Mouse (Mus musculus) limb, embryonic 11.5 days (tissue): ENCODE data around the gene Ngb. TPM values are rescaled to one million over a fixed set of nuclear protein-coding genes. Genes with fewer than 3 reads are reported as not detected.

ENCODE experiments used
- ATAC-seq: fragments of 200-750 bp; cut with Nextera tagmentation; 2 replicates; pipeline ENCODE4 v1.8.0; 2017; ENCODE audit warnings: low read depth; ENCODE audit not compliant: insufficient number of reproducible peaks, low FRiP score, low TSS enrichment
- DNase-seq: peaks from one replicate; pipeline ENCODE4 v3.0.0-alpha.2; 2015; ENCODE audit warnings: low spot score
- H3K27ac ChIP-seq: fragments of 300-500 bp; sonication (generic); replicated peaks from 2 replicates; pipeline ENCODE4 v1.5.1; 2014; ENCODE audit warnings: low read depth, mild to moderate bottlenecking, low read length
- H3K27me3 ChIP-seq: fragments of 300-500 bp; sonication (generic); 2 replicates; pipeline ENCODE4 v1.6.1; 2014; ENCODE audit warnings: mild to moderate bottlenecking, low read length, mixed read lengths; ENCODE audit not compliant: control insufficient read depth, insufficient read depth
- H3K36me3 ChIP-seq: fragments of 300-500 bp; sonication (generic); 2 replicates; pipeline ENCODE4 v1.6.1; 2014; ENCODE audit warnings: mild to moderate bottlenecking, low read length, moderate library complexity, mixed read lengths; ENCODE audit not compliant: control insufficient read depth, insufficient read depth
- H3K4me1 ChIP-seq: fragments of 300-500 bp; sonication (generic); 2 replicates; pipeline ENCODE4 v1.6.1; 2014; ENCODE audit warnings: low read length, mixed read lengths; ENCODE audit not compliant: control insufficient read depth, insufficient read depth
- H3K4me2 ChIP-seq: fragments of 300-500 bp; sonication (generic); 2 replicates; pipeline ENCODE4 v1.6.1; 2014; ENCODE audit warnings: low read depth, mild to moderate bottlenecking, moderate library complexity; ENCODE audit not compliant: severe bottlenecking
- H3K4me3 ChIP-seq: fragments of 300-500 bp; sonication (generic); 2 replicates; pipeline ENCODE4 v1.5.1; 2014; ENCODE audit warnings: low read depth, low read length
- H3K9ac ChIP-seq: fragments of 300-500 bp; sonication (generic); 2 replicates; pipeline ENCODE4 v1.6.1; 2014; ENCODE audit warnings: mild to moderate bottlenecking, low read length
- H3K9me3 ChIP-seq: fragments of 300-500 bp; sonication (generic); 2 replicates; pipeline ENCODE4 v1.6.1; 2016; ENCODE audit warnings: low read length; ENCODE audit not compliant: control insufficient read depth
- WGBS: fragments of 180-500 bp; shearing (Covaris S2); extraction: QIAGEN DNeasy Blood & Tissue Kit; methylation state at CpG from one replicate; pipeline ENCODE4 v1.1.7; 2014; 5-methylcytosine and 5-hydroxymethylcytosine counted together
- polyA plus RNA-seq: library from polyadenylated mRNA; unstranded; fragments of >200 nt; fragmentation: Nextera tagmentation; extraction: Ambion mirVana; gene quantifications from 2 replicates; pipeline ENCODE4 v1.2.1, GENCODE M21; 2014

The Ngb gene
- polyA plus RNA-seq, 1 experiment from 2014 or later, result 0.12 TPM

DNA sequence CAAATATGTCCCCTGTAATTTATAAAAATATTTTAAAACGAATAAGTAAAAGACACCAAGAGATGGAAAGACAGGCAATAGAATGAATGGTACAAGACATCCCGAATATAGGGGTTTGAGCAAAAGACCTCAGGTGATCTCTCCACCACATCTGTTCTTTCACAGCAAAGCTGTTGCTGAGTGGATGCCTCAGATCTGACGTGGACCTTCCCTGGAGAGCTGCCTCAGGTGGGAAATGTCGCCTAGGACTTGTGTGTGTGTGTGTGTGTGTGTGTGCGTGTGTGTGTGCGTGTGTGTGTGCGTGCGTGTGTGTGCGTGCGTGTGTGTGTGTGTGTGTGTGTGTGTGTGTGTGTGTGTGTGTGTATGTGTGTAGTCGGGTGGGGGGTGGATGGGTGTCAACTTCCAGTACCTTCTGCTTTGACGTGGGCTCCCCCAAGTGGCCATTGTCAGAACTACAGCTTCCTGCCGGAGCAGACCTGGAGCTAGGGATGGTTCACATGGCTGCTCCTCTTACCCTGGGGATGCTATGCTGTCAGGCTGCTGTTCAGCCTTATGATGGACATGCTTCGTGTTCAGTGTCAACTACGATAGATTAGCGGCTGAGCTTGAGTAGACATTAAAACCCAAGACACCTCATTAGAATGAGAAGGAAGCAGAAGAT is 49.5 kb downstream of the Ngb start:
- H3K27me3 ChIP-seq, result no peaks in the 10 kb centered on the region
- H3K9ac ChIP-seq, result no peak overlapping the region
- no peaks in the 10 kb centered on the region for H3K36me3 ChIP-seq
- no peak overlapping the region for H3K27ac ChIP-seq
- H3K4me2 ChIP-seq, result no peak overlapping the region
- WGBS, result 24% methylated on average over 16 of the region's 16 CpGs
- H3K4me3 ChIP-seq, result no peak overlapping the region
- H3K4me1 ChIP-seq, result no peaks in the 10 kb centered on the region
- DNase-seq, result peak; percentile 85
- ATAC-seq, result no peak
- no peaks in the 10 kb centered on the region for H3K9me3 ChIP-seq

GRCm38 (mm10) chr12:87047536-87047935 is 54.8 kb downstream of the Ngb start:
- Histone ChIP-seq H3K9me3 (no peaks in the 10 kb centered on the region), H3K27ac (no peak overlapping the region), H3K27me3 (no peaks in the 10 kb centered on the region), H3K4me3 (no peak overlapping the region), H3K36me3 (no peaks in the 10 kb centered on the region), H3K4me2 (no peak overlapping the region), H3K9ac (no peak overlapping the region), H3K4me1 (no peaks in the 10 kb centered on the region)
- ATAC-seq (no peak), DNase-seq (no peak)
- WGBS, result 60% methylated on average over 3 of the region's 3 CpGs

Other genes with a start within 250 kb of the Ngb start
- gene Irf2bpl, start 217.7 kb downstream of the Ngb start, polyA plus RNA-seq, result 17.9 and 22.0 TPM in 2 replicates
- 31.3 and 33.7 TPM in 2 replicates for gene Cipc, start 155.5 kb downstream of the Ngb start, polyA plus RNA-seq
- gene Zdhhc22, start 112.1 kb downstream of the Ngb start, polyA plus RNA-seq, result 0.05 TPM in 1 of 2 replicates, not detected in the other
- 0.07 TPM in 1 of 2 replicates, not detected in the other for gene Tmem63c, start 81.2 kb downstream of the Ngb start, polyA plus RNA-seq
- gene Gstz1, start 44.6 kb upstream of the Ngb start, polyA plus RNA-seq, result 36.6 and 38.0 TPM in 2 replicates
- gene Pomt2, start 45.4 kb upstream of the Ngb start, polyA plus RNA-seq, result 15.4 and 16.7 TPM in 2 replicates
- gene Samd15, start 97.2 kb upstream of the Ngb start, polyA plus RNA-seq, result 0.88 and 1.1 TPM in 2 replicates
- 3.0 and 3.2 TPM in 2 replicates for gene Tmed8, start 97.9 kb upstream of the Ngb start, polyA plus RNA-seq
- 0.71 and 1.2 TPM in 2 replicates for gene Noxred1, start 136.2 kb upstream of the Ngb start, polyA plus RNA-seq
- gene Vipas39, start 163.7 kb upstream of the Ngb start, polyA plus RNA-seq, result 55.2 and 57.8 TPM in 2 replicates
- 266 and 267 TPM in 2 replicates for gene Ahsa1, start 163.9 kb upstream of the Ngb start, polyA plus RNA-seq
- 1.1 and 1.6 TPM in 2 replicates for gene Ism2, start 197.2 kb upstream of the Ngb start, polyA plus RNA-seq